ENCODE assay signal across 15 mouse cellular contexts in genomic region chr3:141745322-141745721, GRCm38 (mm10).
"Had no signal": no experiment of that assay in that cellular context is flagged by ENCODE, and none has a peak within 500 bp of the region (broad histone marks: within the 10 kb centered on the region; RNA-seq: fewer than 3 reads in every experiment).

No protein-coding gene starts in this region.

- ATAC-seq: midbrain, embryonic 13.5 days; midbrain, embryonic 15.5 days had no signal

- DNase-seq: lung, adult 18-20 months; lung, embryonic 14.5 days; lung, postnatal 14 days; lung, postnatal 36 days; right cerebral cortex, postnatal 25 days; right cerebral cortex, postnatal 4 days; spleen, adult 18-20 months; thymus, adult 18-20 months; thymus, postnatal 14 days; thymus, postnatal 36 days had no signal

- H3K4me3 ChIP-seq: megakaryocyte, embryonic 14.5 days; midbrain, embryonic 13.5 days; midbrain, embryonic 15.5 days; neural tube, embryonic 12.5 days had no signal

- H3K27ac ChIP-seq: liver, embryonic 14.5 days; midbrain, embryonic 13.5 days; midbrain, embryonic 15.5 days; neural tube, embryonic 12.5 days had no signal
